Mouse (Mus musculus) gonadal fat pad, adult 2 months (tissue): ENCODE results near the gene Rad51b. TPM values are rescaled to one million over a fixed set of nuclear protein-coding genes. Genes with fewer than 3 reads are reported as not detected.

Experiments used
- DNase-seq: peaks from one replicate; pipeline ENCODE4 v3.0.0-alpha.2; 2012; ENCODE audit warnings: low read depth
- polyA plus RNA-seq: library from polyadenylated mRNA; depleted of rRNA; stranded (reverse); fragments of >200 nt; gene quantifications from 2 replicates; pipeline ENCODE4 v1.2.3, GENCODE M21; 2012

The Rad51b gene
- polyA plus RNA-seq, 1 experiment: 0.90 TPM

- DNase-seq: no peak
Measured at GRCm38 (mm10) chr12:79492175-79492574, 195.1 kb downstream of the Rad51b start.

- DNase-seq: no peak
Measured at GRCm38 (mm10) chr12:79492613-79493012, 195.5 kb downstream of the Rad51b start.

DNA sequence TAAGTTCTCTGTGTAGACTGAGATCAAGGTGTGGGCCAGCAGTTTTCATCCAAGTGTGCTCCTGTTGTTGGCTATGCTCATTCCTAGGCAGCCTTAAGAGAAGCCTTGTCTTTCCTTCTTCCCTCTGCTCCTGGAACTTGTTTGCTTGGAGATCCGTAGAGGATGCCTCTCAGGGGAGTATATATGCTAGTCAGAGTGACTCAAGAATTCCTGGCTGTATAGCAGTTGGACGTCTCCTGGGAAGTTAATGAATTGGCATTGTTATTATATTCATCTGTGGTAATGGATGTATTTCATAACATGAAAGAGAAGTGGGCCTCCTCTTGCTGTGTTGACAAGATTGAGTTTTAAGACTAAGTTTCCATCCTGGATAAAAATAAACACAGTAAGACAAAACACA is 196.4 kb downstream of the Rad51b start:
- DNase-seq: no peak

- DNase-seq: no peak
Measured at GRCm38 (mm10) chr12:79498326-79498725, 201.2 kb downstream of the Rad51b start.

- DNase-seq: no peak
Measured at GRCm38 (mm10) chr12:79499809-79500208, 202.7 kb downstream of the Rad51b start.

- DNase-seq: no peak
Measured at GRCm38 (mm10) chr12:79501877-79502276, 204.8 kb downstream of the Rad51b start.

DNA sequence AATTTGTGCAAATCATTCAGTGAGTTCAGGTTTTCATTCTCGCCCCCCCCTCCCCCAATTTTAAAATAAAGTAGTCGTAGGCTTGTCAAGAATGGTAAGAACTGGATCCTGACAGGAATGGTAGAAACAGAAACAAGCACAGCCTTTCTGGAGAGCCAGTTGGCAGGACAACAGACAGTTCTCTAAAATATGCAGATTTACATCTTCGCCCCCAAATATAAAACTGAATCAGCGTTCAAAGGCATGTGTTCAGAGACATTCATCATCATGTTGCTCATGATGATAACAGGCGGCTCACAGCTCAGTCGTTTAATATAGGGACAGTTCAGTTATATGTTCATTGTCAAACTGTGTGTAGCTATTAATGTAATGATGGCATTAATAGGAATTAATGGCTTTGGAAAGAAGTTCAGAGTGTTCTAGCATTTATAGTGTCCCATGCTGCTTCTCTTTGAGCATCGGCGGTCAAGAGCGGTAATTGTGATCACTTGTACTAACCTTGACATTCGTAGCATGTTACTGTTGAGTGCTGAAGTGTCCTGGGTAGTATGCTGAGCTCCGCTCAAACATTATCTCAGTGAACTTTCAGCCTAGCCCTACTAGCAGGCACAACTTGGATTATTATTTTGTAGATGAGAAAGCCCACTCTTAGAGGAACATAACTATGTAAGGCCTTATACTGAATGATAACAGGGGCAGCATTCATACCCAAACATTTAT is 205.9 kb downstream of the Rad51b start:
- DNase-seq: no peak

DNA sequence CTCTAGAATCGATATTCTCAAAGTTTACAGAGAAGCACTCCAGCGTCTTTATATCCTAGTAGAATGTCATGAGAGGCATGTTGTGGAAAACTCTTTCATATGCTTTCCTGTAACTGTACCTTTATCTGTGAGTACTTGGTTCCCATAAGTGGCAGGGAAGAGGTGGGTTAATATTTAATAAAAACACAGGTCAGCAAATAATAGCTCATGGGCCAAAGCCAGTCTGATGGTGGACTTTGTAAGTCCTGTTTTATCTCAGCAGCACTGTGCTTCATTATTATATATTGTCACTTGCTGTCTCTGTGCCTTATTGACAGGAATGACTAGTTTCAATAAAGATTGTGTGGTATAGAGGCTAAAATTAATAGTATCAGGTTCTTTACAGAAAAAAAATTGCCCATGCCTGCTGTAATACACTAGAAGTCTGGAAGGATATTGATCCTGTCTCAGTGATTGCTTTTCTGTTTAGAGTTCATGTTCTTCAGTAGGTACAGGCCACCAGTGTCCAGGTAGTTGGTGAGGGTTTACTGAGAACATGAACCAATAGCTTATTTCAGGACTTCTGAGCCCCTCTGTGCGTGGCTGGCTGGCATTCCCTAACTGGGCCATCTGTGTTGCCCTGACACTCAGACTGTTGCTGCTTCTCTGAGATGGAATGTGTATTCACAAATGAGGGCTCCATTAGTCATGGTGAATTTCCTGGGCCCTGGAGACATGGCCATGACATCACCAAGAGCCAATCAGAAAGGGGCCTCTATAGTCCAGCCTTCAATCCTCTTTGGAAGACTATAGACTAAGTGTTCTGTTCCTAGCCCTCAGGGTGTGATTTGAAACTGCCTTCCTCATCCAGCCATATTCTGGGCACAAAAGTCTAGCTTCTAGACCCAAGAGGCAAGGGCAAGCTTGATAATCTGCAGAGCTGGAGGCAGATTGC is 206.8 kb downstream of the Rad51b start:
- no peak for DNase-seq

- no peak for DNase-seq
Measured at GRCm38 (mm10) chr12:79504641-79505040, 207.6 kb downstream of the Rad51b start.

DNA sequence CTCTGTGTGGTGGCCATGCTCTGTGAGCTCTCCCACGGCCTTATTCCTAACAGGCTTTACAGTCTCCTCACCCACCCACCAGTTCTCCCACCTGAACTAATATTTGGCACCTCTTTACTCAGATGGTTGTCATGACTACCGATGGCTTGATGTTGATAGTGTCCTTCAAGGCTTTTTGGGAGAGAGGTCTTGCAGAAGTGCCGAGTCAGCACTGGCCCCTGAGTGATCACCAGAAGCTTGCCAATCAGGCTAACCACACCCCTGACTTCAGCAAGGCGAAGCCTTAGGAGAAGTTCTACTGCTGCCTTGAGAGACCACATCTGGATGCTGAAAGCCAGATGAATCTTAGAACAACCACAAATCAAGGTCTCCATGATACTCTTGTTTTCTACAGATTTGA is 209.3 kb downstream of the Rad51b start:
- no peak for DNase-seq

DNA sequence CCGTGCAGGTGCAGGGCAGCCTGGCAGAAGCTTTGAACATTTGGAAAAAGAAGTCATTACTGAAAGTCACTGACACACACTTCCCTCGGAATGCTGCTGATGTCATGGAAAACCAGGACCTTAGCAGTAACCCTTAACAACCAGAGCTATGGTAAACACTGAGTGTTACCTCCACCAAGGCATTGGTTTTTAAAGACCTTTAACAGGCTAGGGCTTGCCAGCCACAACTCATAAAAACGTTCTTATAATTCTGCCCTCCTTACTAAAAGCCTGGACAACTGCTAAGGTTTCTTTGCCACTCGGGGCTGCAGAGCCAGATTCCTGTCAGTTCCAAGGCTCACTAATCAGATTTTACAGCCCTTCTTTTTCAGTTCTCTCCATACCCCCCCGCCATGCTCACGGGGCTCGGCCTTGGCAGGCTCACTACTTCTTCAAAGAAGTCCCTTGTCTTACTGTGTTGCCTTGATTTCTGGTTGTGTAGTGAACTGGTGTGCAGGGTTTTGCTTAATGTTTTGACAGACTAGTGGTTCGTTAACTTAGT is 210.1 kb downstream of the Rad51b start:
- DNase-seq: peak; percentile 49

DNA sequence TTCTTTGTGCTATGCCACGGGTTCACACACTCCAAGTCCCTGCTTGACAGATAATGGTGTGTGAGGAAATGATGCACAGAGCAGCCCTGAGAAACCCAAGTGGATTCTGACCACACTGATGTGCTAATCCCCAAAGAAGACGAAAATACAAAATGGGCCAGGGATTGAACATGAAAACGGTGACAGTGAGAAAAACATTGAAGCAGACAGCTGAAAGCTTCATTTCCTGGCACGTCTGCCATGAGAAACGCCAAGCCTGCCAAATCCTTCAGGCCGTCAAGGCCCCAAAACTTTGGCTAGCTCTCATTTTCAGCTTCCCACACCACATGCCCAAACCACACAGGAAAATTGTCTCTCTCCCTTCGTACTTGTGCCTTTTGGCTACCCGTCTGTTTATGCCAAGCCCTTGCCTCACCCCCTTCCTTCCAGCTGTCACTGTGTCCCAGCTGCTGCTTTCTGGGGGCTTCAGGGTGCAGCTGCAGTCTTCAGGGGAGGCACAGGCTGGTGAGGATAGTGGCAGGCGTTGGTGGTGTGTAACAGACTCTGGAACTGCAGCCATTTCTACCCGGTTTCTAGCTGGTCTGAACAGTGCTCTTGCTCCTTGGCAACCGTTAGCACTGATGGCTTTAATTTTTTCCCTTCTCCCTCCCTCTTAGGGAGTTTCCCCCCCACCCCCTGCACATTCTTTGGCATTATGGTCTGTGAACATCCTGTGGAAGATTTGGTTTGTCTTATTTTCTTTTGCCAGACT is 214.5 kb downstream of the Rad51b start:
- peak; percentile 72 for DNase-seq

GRCm38 (mm10) chr12:79512205-79512886 is 215.3 kb downstream of the Rad51b start:
- no peak for DNase-seq

- DNase-seq: no peak
Measured at GRCm38 (mm10) chr12:79512982-79513681, 216.1 kb downstream of the Rad51b start.

- DNase-seq: no peak
Measured at GRCm38 (mm10) chr12:79514680-79515079, 217.6 kb downstream of the Rad51b start.

- DNase-seq: no peak
Measured at GRCm38 (mm10) chr12:79522374-79522773, 225.3 kb downstream of the Rad51b start.

- no peak for DNase-seq
Measured at GRCm38 (mm10) chr12:79524941-79525871, 228.1 kb downstream of the Rad51b start.

- DNase-seq: no peak
Measured at GRCm38 (mm10) chr12:79525872-79526271, 228.8 kb downstream of the Rad51b start.

GRCm38 (mm10) chr12:79527222-79527621 is 230.1 kb downstream of the Rad51b start:
- DNase-seq: no peak
